ENCODE assay signal across 9 mouse cellular contexts in the genomic region with DNA sequence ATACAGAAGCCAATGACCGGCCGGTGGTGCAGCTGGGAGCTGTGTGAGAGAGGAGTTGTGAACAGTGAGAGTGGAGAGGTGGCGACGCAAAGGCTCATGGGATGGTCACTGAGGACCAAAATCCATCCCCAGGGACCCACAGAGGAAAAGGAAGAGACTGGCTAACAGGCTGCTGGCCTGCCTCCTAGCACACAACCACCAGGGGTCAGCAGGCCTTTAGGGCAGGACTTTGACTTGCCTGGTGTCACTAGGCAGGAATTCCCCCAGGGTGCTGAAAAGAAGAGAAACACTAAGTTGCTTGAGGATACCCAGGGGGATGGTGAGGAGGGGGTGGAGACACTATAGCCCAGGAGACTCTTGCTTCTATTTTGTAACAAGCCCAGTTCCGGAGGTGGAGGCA. TPM values are rescaled to one million over a fixed set of nuclear protein-coding genes. Genes with fewer than 3 reads are reported as not detected.
DNase-seq lines count a peak whose midpoint lies in the region; ATAC-seq and TF ChIP-seq lines count a peak whose summit lies in the region.
"Had no signal": no experiment of that assay in that cellular context is flagged by ENCODE, and none has a peak within 500 bp of the region (broad histone marks: within the 10 kb centered on the region; RNA-seq: fewer than 3 reads in every experiment).

No protein-coding gene starts in this region.

- H3K4me2 ChIP-seq in intestine, embryonic 15.5 days (replicated peaks), result no peak overlapping the region
- no peak overlapping the region for H3K4me2 ChIP-seq in intestine, embryonic 16.5 days (ENCODE audit: low read depth, low read length)
- H3K4me2 ChIP-seq in hindbrain, postnatal 0 days (ENCODE audit: low read depth, low read length), result no peak overlapping the region
- H3K4me2 ChIP-seq: embryonic facial prominence, embryonic 13.5 days had no signal

- peaks cover 32% of the 10 kb centered on the region for H3K36me3 ChIP-seq in intestine, embryonic 15.5 days
- peaks cover 32% of the 10 kb centered on the region for H3K36me3 ChIP-seq in intestine, embryonic 16.5 days (ENCODE audit: control insufficient read depth, insufficient read depth, low read length)
- H3K36me3 ChIP-seq in ES-E14 (ENCODE audit: control insufficient read depth, insufficient read depth, low read length, poor library complexity, severe bottlenecking), result peaks cover 34% of the 10 kb centered on the region
- H3K36me3 ChIP-seq in hindbrain, postnatal 0 days (ENCODE audit: insufficient read depth, low read length), result peaks cover 40% of the 10 kb centered on the region

- TF ChIP-seq CTCF in hindbrain, postnatal 0 days (IDR thresholded peaks at IDR 0.05; ENCODE audit: low read depth), result peak; percentile 76

- no peak overlapping the region for H3K9ac ChIP-seq in intestine, embryonic 15.5 days
- no peak overlapping the region for H3K9ac ChIP-seq in intestine, embryonic 16.5 days (ENCODE audit: low read depth, low read length)
- no peak overlapping the region for H3K9ac ChIP-seq in ES-E14 (ENCODE audit: insufficient read depth, low read depth, low read length, poor library complexity, severe bottlenecking)
- no peak overlapping the region for H3K9ac ChIP-seq in hindbrain, postnatal 0 days (replicated peaks; ENCODE audit: low read length)
- H3K9ac ChIP-seq: embryonic facial prominence, embryonic 13.5 days had no signal

- WGBS in intestine, embryonic 15.5 days, result 37% methylated on average over 5 of the region's 5 CpGs
- 35% methylated on average over 5 of the region's 5 CpGs for WGBS in intestine, embryonic 16.5 days
- WGBS in hindbrain, postnatal 0 days, result 29% methylated on average over 5 of the region's 5 CpGs

- peak; percentile 16; the same call in 1 of the 2 replicates for ATAC-seq in intestine, embryonic 15.5 days
- no peak for ATAC-seq in intestine, embryonic 16.5 days
- ATAC-seq in hindbrain, postnatal 0 days, result no peak

- H3K9me3 ChIP-seq in intestine, embryonic 15.5 days, result no peaks in the 10 kb centered on the region
- no peaks in the 10 kb centered on the region for H3K9me3 ChIP-seq in intestine, embryonic 16.5 days (ENCODE audit: control insufficient read depth, low read length)
- H3K9me3 ChIP-seq in ES-E14 (ENCODE audit: control insufficient read depth, insufficient read depth, low read depth, low read length), result no peaks in the 10 kb centered on the region
- no peaks in the 10 kb centered on the region for H3K9me3 ChIP-seq in hindbrain, postnatal 0 days (ENCODE audit: low read length)
- H3K9me3 ChIP-seq: embryonic facial prominence, embryonic 13.5 days had no signal

- H3K27ac ChIP-seq in intestine, embryonic 15.5 days, result no peak overlapping the region
- no peak overlapping the region for H3K27ac ChIP-seq in intestine, embryonic 16.5 days (ENCODE audit: low read length)
- H3K27ac ChIP-seq in ES-E14 (ENCODE audit: insufficient read depth, low read depth, low read length, poor library complexity, severe bottlenecking), result no peak overlapping the region
- no peak overlapping the region for H3K27ac ChIP-seq in hindbrain, postnatal 0 days
- H3K27ac ChIP-seq: embryonic facial prominence, embryonic 13.5 days had no signal

- DNase-seq in ES-E14 (ENCODE audit: low read depth, low spot score), result peak; percentile 31
- peak; percentile 73 for DNase-seq in embryo, embryonic 10 days (ENCODE audit: low spot score)
- peak; percentile 61 for DNase-seq in hindbrain, postnatal 0 days (ENCODE audit: low spot score)
- peak; percentile 55 for DNase-seq in lung, postnatal 14 days
- DNase-seq in urinary bladder, postnatal 25 days (ENCODE audit: low spot score), result no peak
- no peak for DNase-seq in right cerebral cortex, postnatal 10 days (ENCODE audit: low spot score in 2 of 2)

- H3K4me3 ChIP-seq in intestine, embryonic 15.5 days (replicated peaks), result no peak overlapping the region
- no peak overlapping the region for H3K4me3 ChIP-seq in intestine, embryonic 16.5 days (ENCODE audit: low read length)
- no peak overlapping the region for H3K4me3 ChIP-seq in ES-E14 (ENCODE audit: insufficient read depth in 1 of 2, low read depth in 1 of 2, low read length in 2 of 2, poor library complexity in 1 of 2, severe bottlenecking in 1 of 2)
- no peak overlapping the region for H3K4me3 ChIP-seq in hindbrain, postnatal 0 days (ENCODE audit: low read length)
- H3K4me3 ChIP-seq: embryonic facial prominence, embryonic 13.5 days had no signal

- H3K27me3 ChIP-seq in intestine, embryonic 15.5 days (replicated peaks), result peaks cover 21% of the 10 kb centered on the region
- H3K27me3 ChIP-seq in intestine, embryonic 16.5 days (replicated peaks; ENCODE audit: control insufficient read depth, insufficient read depth, low read length), result peaks cover 11% of the 10 kb centered on the region
- no peaks in the 10 kb centered on the region for H3K27me3 ChIP-seq in hindbrain, postnatal 0 days (ENCODE audit: insufficient read depth, low read length)

- H3K4me1 ChIP-seq in intestine, embryonic 15.5 days (replicated peaks), result peaks cover 14% of the 10 kb centered on the region
- peaks cover 7% of the 10 kb centered on the region; the same call in 1 of the 2 replicates for H3K4me1 ChIP-seq in intestine, embryonic 16.5 days (ENCODE audit: control insufficient read depth, insufficient read depth, low read length)
- peaks cover 2 to 6% of the 10 kb centered on the region in 2 experiments; a peak in 1 of 4 replicates for H3K4me1 ChIP-seq in ES-E14 (ENCODE audit: control insufficient read depth in 2 of 2, insufficient read depth in 2 of 2, low read length in 2 of 2, poor library complexity in 1 of 2)
- H3K4me1 ChIP-seq in hindbrain, postnatal 0 days (ENCODE audit: insufficient read depth, low read length), result no peaks in the 10 kb centered on the region

- in situ Hi-C loops in ES-E14 (cut with MboI; ENCODE audit: low sequenced_read_pairs in 2 of 2, unreplicated experiment in 2 of 2), result no loop called here

TF ChIP-seq in ES-E14, 5 proteins besides CTCF, POLR2A, EP300 and RAD21:
- TF ChIP-seq HCFC1 (IDR thresholded peaks at IDR 0.05; ENCODE audit: borderline replicate concordance, insufficient read depth, low read length), result no peak
- TF ChIP-seq ZC3H11A (IDR thresholded peaks at IDR 0.05; ENCODE audit: borderline replicate concordance, low read depth, low read length), result no peak
- TF ChIP-seq MAFK (IDR thresholded peaks at IDR 0.05; ENCODE audit: insufficient read depth, low read depth, low read length), result no peak
- TF ChIP-seq ZNF384 (IDR thresholded peaks at IDR 0.05; ENCODE audit: low read depth, low read length), result no peak
- no peak for TF ChIP-seq CHD2 (IDR thresholded peaks at IDR 0.05; ENCODE audit: low read depth, low read length)

RNA-seq across cellular contexts. Expression of a gene that starts 2.0 kb away (rescaled TPM):
- 1.1 and 1.4 TPM in 2 replicates for polyA plus RNA-seq in intestine, embryonic 15.5 days (2015; fragmentation: Nextera tagmentation; extraction: Ambion mirVana)
- polyA plus RNA-seq in intestine, embryonic 16.5 days (2015; fragmentation: Nextera tagmentation; extraction: Ambion mirVana), result 1.2 and 1.9 TPM in 2 replicates
- 13.1 and 17.9 TPM in 2 replicates for total RNA-seq in ES-E14 (2012; rRNA removed)
- total RNA-seq in hindbrain, postnatal 0 days (2014; rRNA removed), result 7.1 and 8.8 TPM in 2 replicates
- 12.8 and 13.2 TPM in 2 replicates for polyA plus RNA-seq in hindbrain, postnatal 0 days (2015; fragmentation: Nextera tagmentation; extraction: Ambion mirVana)

RNA-seq across cellular contexts. Expression of a gene that starts 7.5 kb away (rescaled TPM):
- 638 and 715 TPM in 2 replicates for polyA plus RNA-seq in intestine, embryonic 15.5 days (2015; fragmentation: Nextera tagmentation; extraction: Ambion mirVana)
- 645 and 681 TPM in 2 replicates for polyA plus RNA-seq in intestine, embryonic 16.5 days (2015; fragmentation: Nextera tagmentation; extraction: Ambion mirVana)
- 891 and 1,136 TPM in 2 replicates for total RNA-seq in ES-E14 (2012; rRNA removed)
- 223 and 263 TPM in 2 replicates for total RNA-seq in hindbrain, postnatal 0 days (2014; rRNA removed)
- 395 and 408 TPM in 2 replicates for polyA plus RNA-seq in hindbrain, postnatal 0 days (2015; fragmentation: Nextera tagmentation; extraction: Ambion mirVana)

RNA-seq across cellular contexts. Expression of a gene that starts 58.8 kb away (rescaled TPM):
- polyA plus RNA-seq in intestine, embryonic 15.5 days (2015; fragmentation: Nextera tagmentation; extraction: Ambion mirVana), result 137 and 144 TPM in 2 replicates
- 149 and 155 TPM in 2 replicates for polyA plus RNA-seq in intestine, embryonic 16.5 days (2015; fragmentation: Nextera tagmentation; extraction: Ambion mirVana)
- 27.4 and 42.4 TPM in 2 replicates for total RNA-seq in ES-E14 (2012; rRNA removed)
- 43.4 and 50.4 TPM in 2 replicates for total RNA-seq in hindbrain, postnatal 0 days (2014; rRNA removed)
- 47.3 and 55.0 TPM in 2 replicates for polyA plus RNA-seq in hindbrain, postnatal 0 days (2015; fragmentation: Nextera tagmentation; extraction: Ambion mirVana)

RNA-seq across cellular contexts. Expression of a gene that starts 58.9 kb away (rescaled TPM):
- polyA plus RNA-seq in intestine, embryonic 15.5 days (2015; fragmentation: Nextera tagmentation; extraction: Ambion mirVana), result 215 and 218 TPM in 2 replicates
- polyA plus RNA-seq in intestine, embryonic 16.5 days (2015; fragmentation: Nextera tagmentation; extraction: Ambion mirVana), result 203 and 219 TPM in 2 replicates
- 31.7 and 55.9 TPM in 2 replicates for total RNA-seq in ES-E14 (2012; rRNA removed)
- total RNA-seq in hindbrain, postnatal 0 days (2014; rRNA removed), result 25.5 and 29.4 TPM in 2 replicates
- polyA plus RNA-seq in hindbrain, postnatal 0 days (2015; fragmentation: Nextera tagmentation; extraction: Ambion mirVana), result 77.6 and 84.8 TPM in 2 replicates

Comparison
In these comparisons a context has a peak if more than half of its experiments do, and no peak if none do; other contexts are left out.
1. DNase-seq: peak in ES-E14 (single experiment), embryo, embryonic 10 days (single experiment), hindbrain, postnatal 0 days (single experiment) and lung, postnatal 14 days (single experiment); none in urinary bladder, postnatal 25 days (single experiment) and right cerebral cortex, postnatal 10 days (0 of 2).